Mouse (Mus musculus) gastrocnemius, postnatal 4 days (tissue): ENCODE measurements around the gene Rhoh. TPM values are rescaled to one million over a fixed set of nuclear protein-coding genes. Genes with fewer than 3 reads are reported as not detected.

ENCODE experiments used
- DNase-seq, 2 experiments: peaks; one replicate each; pipeline ENCODE4 v3.0.0; 2021 to 2022; ENCODE audit warnings: low spot score in 2 of 2, mixed read lengths in 2 of 2
- total RNA-seq, 2 experiments: library from RNA; stranded (reverse); gene quantifications; 2 replicates each; pipeline ENCODE4 v1.2.3; 2021

Gene Rhoh
- total RNA-seq, 2 experiments from 2014 or later, result 1.9 to 2.4 TPM

DNA sequence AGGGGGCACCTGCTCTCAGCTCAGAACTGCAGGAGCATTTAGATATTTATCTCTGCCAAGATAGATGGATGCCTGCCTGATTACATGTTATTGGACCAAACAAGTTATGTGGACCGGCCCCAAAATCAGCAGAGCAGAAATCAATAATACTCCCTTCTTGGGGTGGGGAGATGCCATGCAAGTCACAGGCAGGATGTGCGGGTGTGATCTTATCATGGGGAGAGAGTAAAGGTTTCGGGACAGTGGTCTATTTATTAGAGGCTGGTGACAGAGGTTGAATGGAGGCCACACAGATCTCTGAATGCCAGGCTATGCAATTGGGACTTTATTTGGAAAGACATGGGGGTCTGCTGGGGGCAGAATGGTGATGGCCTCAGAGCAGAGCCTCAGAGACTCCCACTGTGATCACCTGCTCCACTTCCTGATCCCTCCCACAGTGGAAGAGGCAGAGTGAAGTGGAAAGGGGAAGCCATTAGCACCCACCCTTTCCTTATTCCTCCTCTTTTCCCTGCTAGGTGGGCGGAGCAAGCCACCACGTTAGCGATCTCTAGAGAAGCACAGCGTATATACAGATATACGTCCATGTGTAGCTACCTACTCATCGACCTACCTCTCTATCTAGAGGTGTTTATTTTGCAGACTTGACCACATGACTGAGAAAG, 60.6 kb downstream of the Rhoh start:
- DNase-seq, result no peak

DNA sequence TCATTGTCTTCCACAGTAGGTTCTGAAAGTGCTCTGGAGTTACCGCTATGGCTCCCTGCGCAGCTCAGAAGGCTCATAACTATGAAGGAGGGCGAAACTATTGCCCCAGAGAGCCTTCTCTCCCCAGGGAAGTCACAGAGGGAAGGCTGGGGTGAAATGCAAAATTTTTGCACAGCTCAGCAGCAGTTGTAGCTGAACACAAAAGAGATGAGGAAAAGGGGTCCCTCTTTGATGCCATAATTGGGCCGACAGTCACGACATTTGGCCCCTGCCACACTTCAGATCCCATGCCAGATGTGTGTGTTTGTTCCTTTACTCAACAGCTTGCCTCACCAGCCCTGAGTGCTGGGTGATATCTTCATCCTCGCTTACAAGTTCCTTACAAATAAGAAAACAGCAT, 65.7 kb downstream of the Rhoh start:
- DNase-seq, result no peak

DNA sequence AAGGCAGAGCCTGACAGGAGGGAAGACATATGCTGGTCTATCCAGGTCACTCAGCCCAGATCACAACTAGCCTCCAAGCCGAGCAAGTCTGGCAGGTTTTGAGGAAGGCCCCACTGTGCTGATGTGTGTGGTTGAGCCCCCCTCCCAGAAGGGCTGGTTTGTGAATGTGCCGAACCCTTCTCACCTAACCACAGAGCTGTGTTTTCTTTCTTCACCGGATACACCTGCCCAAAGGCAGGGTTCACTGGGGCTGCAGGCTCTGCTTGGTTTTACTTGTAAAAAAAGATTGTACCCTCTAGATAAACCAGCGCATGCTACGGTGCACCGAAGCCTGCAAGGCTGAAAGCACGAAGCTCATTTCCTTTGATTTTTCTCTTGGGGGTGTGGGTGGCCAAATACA, 68.1 kb downstream of the Rhoh start:
- no peak for DNase-seq

DNA sequence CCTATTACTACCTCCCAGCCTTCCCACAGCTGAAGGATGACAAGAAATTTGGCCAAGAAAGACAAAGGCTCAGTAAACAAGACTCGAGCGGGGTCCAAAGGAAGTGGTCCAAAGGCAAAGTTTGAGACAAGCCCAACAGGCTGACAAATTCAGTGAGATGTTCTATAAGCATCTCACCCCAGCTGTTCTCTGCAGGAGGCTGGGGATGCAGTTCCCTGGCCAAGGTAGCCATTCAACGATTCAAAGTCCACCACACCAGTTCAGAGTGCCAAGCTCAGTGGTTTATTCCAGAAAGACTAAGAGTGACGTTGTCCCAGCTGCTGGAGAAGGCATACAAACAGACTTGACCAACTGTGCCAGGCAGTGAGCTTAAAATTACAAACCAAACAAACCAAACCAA, 69.2 kb downstream of the Rhoh start:
- no peak for DNase-seq

DNA sequence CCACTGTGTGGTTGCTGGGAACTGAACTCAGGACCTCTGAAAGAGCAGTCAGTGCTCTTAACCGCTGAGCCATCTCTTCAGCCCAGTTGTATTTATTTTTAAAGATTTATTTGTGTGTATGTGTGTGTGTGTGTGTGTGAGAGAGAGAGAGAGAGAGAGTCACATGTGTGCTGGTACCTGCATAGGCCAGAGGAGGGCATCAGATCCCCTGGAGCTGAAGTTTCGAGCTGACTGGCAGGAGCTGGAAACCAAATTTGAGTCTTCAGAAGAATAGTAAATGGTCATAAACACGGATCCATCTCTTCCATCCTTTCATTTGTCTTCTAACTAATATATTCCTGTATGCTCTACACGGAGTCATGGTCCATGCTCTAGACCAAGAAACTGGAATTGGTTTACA, 72.2 kb downstream of the Rhoh start:
- DNase-seq, result no peak

DNA sequence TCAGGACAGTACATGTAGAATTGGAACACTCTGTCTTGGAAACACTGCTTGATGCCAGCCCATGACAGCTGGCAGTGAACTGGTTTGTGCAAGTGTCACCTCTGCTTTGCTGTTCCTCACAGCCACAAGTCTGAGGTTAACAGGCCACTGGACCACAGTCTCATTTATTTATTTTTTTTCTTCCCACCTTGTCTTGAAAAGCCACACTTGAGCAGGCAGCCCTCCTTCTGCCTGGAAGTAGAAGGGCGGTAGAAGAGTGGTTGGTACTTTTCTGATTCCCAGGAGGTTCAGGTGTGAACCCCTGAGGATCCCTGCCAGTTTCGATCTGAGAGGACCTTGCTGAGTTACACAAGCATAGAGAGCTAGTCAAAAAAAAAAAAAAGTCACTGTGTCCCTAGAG, 72.8 kb downstream of the Rhoh start:
- no peak for DNase-seq

DNA sequence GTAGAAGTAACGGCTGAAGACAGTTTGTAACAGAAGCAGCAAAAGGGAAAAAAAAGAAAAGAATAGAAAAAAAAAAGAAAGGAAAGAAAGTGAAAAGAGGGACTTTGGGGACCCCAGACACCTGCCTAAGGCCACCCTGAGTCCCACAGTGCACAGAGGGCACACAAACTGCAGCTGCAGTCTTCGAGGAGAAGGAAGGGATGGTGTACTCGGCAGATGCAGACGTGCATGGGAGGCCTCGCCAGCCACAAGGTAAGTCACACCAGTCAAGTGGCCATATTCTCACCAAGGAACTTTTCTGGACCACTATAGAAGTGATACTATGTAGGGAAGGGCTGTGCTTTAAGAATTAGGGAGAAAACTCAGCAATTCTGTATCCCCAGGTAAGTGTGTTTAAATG, 73.8 kb downstream of the Rhoh start, which contains the start of gene Chrna9:
Chrna9 (plus strand) TSS at position 139 of the 400 bp plus-strand sequence.
- no peak for DNase-seq

DNA sequence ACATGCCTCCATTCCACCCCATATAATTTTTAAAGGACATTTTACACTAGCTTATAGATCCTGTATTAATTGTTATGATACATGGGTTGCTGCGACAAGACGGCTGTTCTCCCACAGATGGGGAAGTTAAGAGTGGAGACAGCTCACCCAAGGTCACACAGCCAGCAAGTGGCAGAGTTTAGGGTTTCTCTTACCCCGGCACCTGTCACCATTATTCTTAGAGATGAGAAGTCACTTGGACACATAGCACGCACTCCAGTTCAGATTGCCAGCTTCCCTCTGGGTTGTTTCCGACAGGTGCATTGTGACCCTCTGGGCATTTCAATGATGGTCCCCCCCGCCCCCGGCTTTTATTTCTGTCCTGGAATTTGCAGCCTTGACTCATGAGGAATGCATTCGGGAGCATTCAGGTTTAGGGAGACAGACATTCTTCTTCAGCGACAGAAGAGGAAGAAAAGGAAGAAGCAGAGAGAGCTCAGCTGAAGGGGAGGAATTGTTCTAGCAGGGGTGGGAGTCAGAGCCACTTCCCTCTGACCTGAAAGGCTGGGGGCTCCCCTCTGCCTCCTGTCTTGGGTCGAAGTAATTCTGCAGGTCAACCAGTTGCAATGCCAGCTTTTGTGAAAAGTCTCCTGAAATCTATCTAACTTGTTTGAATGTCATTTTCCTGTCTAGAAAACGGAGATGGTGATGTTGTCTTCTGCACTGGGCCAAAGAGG, 76.2 kb downstream of the Rhoh start:
- DNase-seq, result peak in 1 of 2 experiments; percentile 31

DNA sequence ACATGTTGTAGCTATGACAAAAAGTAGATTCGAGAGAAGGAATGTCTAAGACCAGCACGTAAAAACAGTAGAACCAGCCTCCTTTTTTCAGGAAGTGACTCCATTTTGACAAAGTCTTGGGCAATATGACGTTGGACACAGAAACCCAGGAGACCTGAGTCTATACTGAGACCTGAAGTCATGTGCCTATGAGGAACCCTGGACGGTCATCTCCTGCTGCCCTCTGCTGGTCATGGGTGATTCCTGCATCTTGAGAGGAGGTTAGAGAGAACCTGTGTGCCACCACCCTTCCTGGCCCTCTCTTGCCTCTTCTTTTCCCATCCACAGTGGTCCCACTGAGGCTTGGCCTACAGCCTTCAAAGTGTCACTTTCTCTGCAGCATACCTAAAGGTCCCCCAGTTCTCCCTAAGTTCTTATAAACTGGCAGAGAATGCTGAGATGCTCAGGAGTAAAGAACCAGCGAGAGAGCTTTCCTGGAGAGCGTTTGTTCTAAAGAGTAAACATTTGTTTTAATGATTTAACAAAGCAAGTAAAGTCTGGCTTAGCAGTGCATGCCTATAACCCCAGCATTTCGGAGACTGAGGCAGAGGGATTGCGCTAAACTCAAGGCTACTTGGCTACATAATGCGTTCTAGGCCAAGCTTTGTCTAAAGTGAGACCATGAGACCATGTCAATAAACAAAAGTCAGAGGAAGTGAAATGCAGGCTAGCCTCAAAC, 77.1 kb downstream of the Rhoh start:
- DNase-seq, result peak; percentile 69 to 80

DNA sequence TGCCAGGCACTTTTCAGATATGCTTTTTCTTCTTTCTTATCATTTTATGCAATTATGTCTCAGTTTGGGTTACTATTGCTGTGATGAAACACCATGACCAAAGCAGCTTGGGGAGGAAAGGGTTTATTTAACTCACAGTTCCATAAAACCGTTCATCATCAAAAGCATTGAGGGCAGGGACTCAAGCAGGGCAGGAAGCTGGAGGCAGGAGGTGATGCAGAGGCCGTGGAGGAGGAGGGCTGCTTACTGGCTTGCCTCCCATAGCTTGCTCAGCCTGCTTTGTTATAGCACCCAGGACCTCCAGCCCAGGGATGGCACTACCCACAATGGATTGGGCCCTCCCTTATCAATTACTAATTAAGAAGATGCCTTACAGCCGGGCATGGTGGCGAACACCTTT, 80.1 kb downstream of the Rhoh start:
- no peak for DNase-seq

Other genes starting within 250 kb of the Rhoh start
- gene Pds5a, start 162.9 kb upstream of the Rhoh start, total RNA-seq, result 10 to 100 TPM; 84.5 to 85.6 TPM
- gene N4bp2, start 97.7 kb upstream of the Rhoh start, total RNA-seq, result 10 to 100 TPM; 61.3 to 67.5 TPM
- gene Chrna9, start 73.7 kb downstream of the Rhoh start, total RNA-seq, result 10 to 100 TPM; 25.6 to 32.2 TPM
- gene 9130230L23Rik, start 143.1 kb downstream of the Rhoh start, total RNA-seq, result under 1 TPM; 0.73 to 0.96 TPM